13 mouse cellular contexts compared by ENCODE assay signal in the genomic region with DNA sequence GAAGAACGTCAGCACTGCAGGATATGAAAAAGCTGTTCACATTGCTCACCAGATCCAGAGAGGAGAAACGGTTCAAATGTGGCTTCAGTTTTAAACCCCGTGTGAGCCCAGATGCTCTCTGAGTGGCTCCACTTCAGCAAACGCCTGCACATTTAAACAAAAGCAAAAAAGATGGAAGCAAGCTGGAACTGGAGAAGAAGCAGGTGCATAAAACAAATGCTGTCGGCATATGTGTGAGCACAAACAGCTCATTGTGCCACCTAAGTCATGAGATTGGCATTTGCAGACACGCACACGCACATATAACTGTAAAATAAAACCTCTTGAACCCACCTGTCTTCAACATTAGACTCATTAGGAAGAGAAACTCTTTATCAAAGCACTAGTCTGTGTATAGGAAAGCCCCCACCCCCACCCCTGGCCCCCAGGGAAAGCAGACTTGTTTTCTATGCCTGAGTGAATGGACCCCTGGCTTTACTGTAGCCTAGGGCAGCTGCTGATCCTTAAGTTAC.
A peak's percentile ranks its signal among the peaks of the same experiment; 100 is the strongest.
DNase-seq lines count a peak whose midpoint lies in the region; ATAC-seq lines count a peak whose summit lies in the region.
"Had no signal": no experiment of that assay in that cellular context is flagged by ENCODE, and none has a peak within 500 bp of the region (broad histone marks: within the 10 kb centered on the region; RNA-seq: fewer than 3 reads in every experiment).

No protein-coding gene starts in this region.

- no peak overlapping the region for H3K9ac ChIP-seq in hindbrain, embryonic 13.5 days
- H3K9ac ChIP-seq in hindbrain, embryonic 11.5 days (ENCODE audit: low read depth, low read length): no peak overlapping the region
- no peak overlapping the region for H3K9ac ChIP-seq in forebrain, embryonic 12.5 days

- WGBS in hindbrain, embryonic 13.5 days: 47% methylated on average over 7 of the region's 7 CpGs
- WGBS in hindbrain, embryonic 11.5 days: 69% methylated on average over 7 of the region's 7 CpGs
- 33% methylated on average over 7 of the region's 7 CpGs for WGBS in forebrain, embryonic 12.5 days

- H3K4me1 ChIP-seq in hindbrain, embryonic 13.5 days (replicated peaks): peaks cover 11% of the 10 kb centered on the region; the same call in 1 of the 2 replicates
- H3K4me1 ChIP-seq in hindbrain, embryonic 11.5 days (replicated peaks; ENCODE audit: control insufficient read depth, insufficient read depth, low read length): no peaks in the 10 kb centered on the region
- peaks cover 19% of the 10 kb centered on the region for H3K4me1 ChIP-seq in forebrain, embryonic 12.5 days

- no peaks in the 10 kb centered on the region for H3K36me3 ChIP-seq in hindbrain, embryonic 13.5 days
- no peaks in the 10 kb centered on the region for H3K36me3 ChIP-seq in hindbrain, embryonic 11.5 days (ENCODE audit: control insufficient read depth, insufficient read depth, low read length)
- H3K36me3 ChIP-seq in forebrain, embryonic 12.5 days (replicated peaks): no peaks in the 10 kb centered on the region

- H3K9me3 ChIP-seq in hindbrain, embryonic 13.5 days: no peaks in the 10 kb centered on the region
- no peaks in the 10 kb centered on the region for H3K9me3 ChIP-seq in hindbrain, embryonic 11.5 days (ENCODE audit: control insufficient read depth, low read length)
- H3K9me3 ChIP-seq in forebrain, embryonic 12.5 days: no peaks in the 10 kb centered on the region

- intact Hi-C loops in left cerebral cortex, postnatal 10 days (cut with DNase I): no loop called here

- H3K4me3 ChIP-seq in hindbrain, embryonic 13.5 days: no peak overlapping the region
- H3K4me3 ChIP-seq in hindbrain, embryonic 11.5 days (ENCODE audit: low read depth, low read length): no peak overlapping the region
- no peak overlapping the region for H3K4me3 ChIP-seq in forebrain, embryonic 12.5 days (replicated peaks)

- H3K27ac ChIP-seq in hindbrain, embryonic 13.5 days: no peak overlapping the region; the same call in 1 of the 2 replicates
- H3K27ac ChIP-seq in hindbrain, embryonic 11.5 days (ENCODE audit: low read depth, low read length): no peak overlapping the region
- no peak overlapping the region for H3K27ac ChIP-seq in forebrain, embryonic 12.5 days

- no peaks in the 10 kb centered on the region for H3K27me3 ChIP-seq in hindbrain, embryonic 13.5 days
- H3K27me3 ChIP-seq in hindbrain, embryonic 11.5 days (ENCODE audit: control insufficient read depth, insufficient read depth, low read length): no peaks in the 10 kb centered on the region
- H3K27me3 ChIP-seq in forebrain, embryonic 12.5 days: peaks cover 16% of the 10 kb centered on the region; the same call in 1 of the 2 replicates

- peak; percentile 49; the same call in 1 of the 2 replicates for ATAC-seq in hindbrain, embryonic 13.5 days (ENCODE audit: low FRiP score)
- ATAC-seq in hindbrain, embryonic 11.5 days (ENCODE audit: low FRiP score): no peak
- ATAC-seq in forebrain, embryonic 12.5 days (ENCODE audit: low FRiP score): peak; percentile 81
- ATAC-seq in activated CD4-positive, CD25-positive, alpha-beta regulatory T cell, adult 4 months: no peak

- no peak for DNase-seq in hindbrain, embryonic 11.5 days (ENCODE audit: low spot score)
- peak; percentile 54 for DNase-seq in brain, adult 2 months (ENCODE audit: low read depth, low spot score)
- peak; percentile 22 for DNase-seq in layer of hippocampus, adult 9-10 months (ENCODE audit: low spot score)
- no peak for DNase-seq in adrenal gland, postnatal 36 days
- no peak for DNase-seq in left cerebral cortex, postnatal 10 days (ENCODE audit: extremely low spot score in 1 of 2, low spot score in 2 of 2)
- DNase-seq: adrenal gland, adult 2 months; cerebellum, adult 11 months; kidney, adult 8-10 months; lung, adult 2 months; thymus, postnatal 4 days had no signal

- 0 out of 2 replicates have a peak overlapping the region, but pooled peaks have one; percentile 1 for H3K4me2 ChIP-seq in hindbrain, embryonic 13.5 days
- no peak overlapping the region for H3K4me2 ChIP-seq in hindbrain, embryonic 11.5 days (replicated peaks; ENCODE audit: low read depth, low read length)
- peak overlapping the region; percentile 13 for H3K4me2 ChIP-seq in forebrain, embryonic 12.5 days

Comparison
In these comparisons a context has a peak if more than half of its experiments do, and no peak if none do; other contexts are left out.
1. ATAC-seq: peak in hindbrain, embryonic 13.5 days (single experiment) and forebrain, embryonic 12.5 days (single experiment); none in hindbrain, embryonic 11.5 days (single experiment) and activated CD4-positive, CD25-positive, alpha-beta regulatory T cell, adult 4 months (single experiment).
2. DNase-seq: peak in brain, adult 2 months (single experiment) and layer of hippocampus, adult 9-10 months (single experiment); none in hindbrain, embryonic 11.5 days (single experiment), adrenal gland, postnatal 36 days (0 of 2) and left cerebral cortex, postnatal 10 days (0 of 2).